Comparison of ENCODE assay signal across 8 mouse cellular contexts in the genomic region with DNA sequence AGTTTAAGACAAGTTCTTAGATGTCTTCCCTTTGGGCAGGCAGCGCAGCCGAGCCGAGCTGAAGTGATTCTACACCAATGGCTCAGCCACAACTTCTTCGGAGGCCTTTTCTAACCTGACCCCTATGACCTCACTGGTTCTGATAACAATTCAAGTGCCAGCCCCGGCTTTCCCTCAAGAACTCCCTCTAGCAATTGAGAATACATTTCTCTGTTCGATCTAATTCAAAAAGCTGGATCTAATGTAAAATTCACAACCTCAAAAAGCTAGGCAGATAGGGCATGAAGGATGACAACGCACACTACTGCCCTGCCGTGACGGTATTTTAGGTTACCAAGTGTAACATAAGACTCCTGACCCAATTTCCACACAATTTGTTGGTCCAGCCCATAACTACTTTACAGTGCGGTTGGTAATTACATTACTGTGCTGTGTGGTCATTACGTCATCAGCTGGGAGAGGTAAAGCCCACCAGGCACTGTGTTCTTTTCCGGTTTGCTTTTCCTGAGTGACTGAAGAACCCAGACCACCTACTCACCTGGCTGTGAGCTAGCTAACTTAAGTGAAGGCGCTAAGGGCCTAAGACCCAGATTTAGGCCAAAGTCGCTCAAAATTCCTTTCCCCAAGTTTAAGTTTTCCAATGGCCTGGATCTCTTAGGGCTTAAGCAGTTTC. TPM values are rescaled to one million over a fixed set of nuclear protein-coding genes. Genes with fewer than 3 reads are reported as not detected.
DNase-seq lines count a peak whose midpoint lies in the region; ATAC-seq and TF ChIP-seq lines count a peak whose summit lies in the region.

No protein-coding gene starts in this region.

- ATAC-seq in heart, embryonic 12.5 days (ENCODE audit: insufficient number of reproducible peaks, low FRiP score) = no peak
- ATAC-seq in hindbrain, postnatal 0 days = no peak
- no peak for ATAC-seq in neural tube, embryonic 11.5 days (ENCODE audit: insufficient read depth, low FRiP score, low TSS enrichment)

- intact Hi-C loops in left cerebral cortex, postnatal 14 days (cut with DNase I) = no loop called here

- no peak for DNase-seq in heart, adult 9 months (ENCODE audit: low spot score in 2 of 2)
- no peak for DNase-seq in embryonic facial prominence, embryonic 10.5 days (ENCODE audit: low spot score)
- DNase-seq in hindbrain, postnatal 0 days (ENCODE audit: low spot score) = no peak
- no peak for DNase-seq in neural tube, embryonic 11.5 days (ENCODE audit: low spot score)
- no peak for DNase-seq in urinary bladder, postnatal 4 days (ENCODE audit: low spot score in 2 of 2)
- no peak for DNase-seq in left cerebral cortex, postnatal 14 days (ENCODE audit: low spot score in 2 of 2)
- no peak for DNase-seq in spleen, postnatal 14 days (ENCODE audit: low spot score in 2 of 2)

- H3K4me3 ChIP-seq in heart, embryonic 12.5 days = peak overlapping the region; percentile 89
- H3K4me3 ChIP-seq in embryonic facial prominence, embryonic 10.5 days = peak overlapping the region; percentile 91
- peak overlapping the region; percentile 63 for H3K4me3 ChIP-seq in hindbrain, postnatal 0 days (ENCODE audit: low read length)
- H3K4me3 ChIP-seq in neural tube, embryonic 11.5 days (ENCODE audit: low read depth, low read length) = peak overlapping the region; percentile 84

- WGBS in heart, embryonic 12.5 days = 18% methylated on average over 14 of the region's 14 CpGs
- 44% methylated on average over 14 of the region's 14 CpGs for WGBS in embryonic facial prominence, embryonic 10.5 days
- 41% methylated on average over 14 of the region's 14 CpGs for WGBS in hindbrain, postnatal 0 days
- 42% methylated on average over 14 of the region's 14 CpGs for WGBS in neural tube, embryonic 11.5 days

- peaks cover 22% of the 10 kb centered on the region for H3K36me3 ChIP-seq in heart, embryonic 12.5 days
- H3K36me3 ChIP-seq in embryonic facial prominence, embryonic 10.5 days (replicated peaks) = peaks cover 27% of the 10 kb centered on the region
- H3K36me3 ChIP-seq in hindbrain, postnatal 0 days (ENCODE audit: insufficient read depth, low read length) = no peaks in the 10 kb centered on the region
- no peaks in the 10 kb centered on the region for H3K36me3 ChIP-seq in neural tube, embryonic 11.5 days (ENCODE audit: control insufficient read depth, insufficient read depth, low read length)

- no peaks in the 10 kb centered on the region for H3K9me3 ChIP-seq in heart, embryonic 12.5 days (replicated peaks)
- no peaks in the 10 kb centered on the region for H3K9me3 ChIP-seq in embryonic facial prominence, embryonic 10.5 days
- no peaks in the 10 kb centered on the region for H3K9me3 ChIP-seq in hindbrain, postnatal 0 days (ENCODE audit: low read length)
- H3K9me3 ChIP-seq in neural tube, embryonic 11.5 days (ENCODE audit: control insufficient read depth, low read length) = no peaks in the 10 kb centered on the region

- no peak overlapping the region for H3K27ac ChIP-seq in heart, embryonic 12.5 days (ENCODE audit: poor library complexity, severe bottlenecking)
- peak overlapping the region; percentile 93; the same call in 1 of the 2 replicates for H3K27ac ChIP-seq in embryonic facial prominence, embryonic 10.5 days (replicated peaks)
- H3K27ac ChIP-seq in hindbrain, postnatal 0 days = no peak overlapping the region
- no peak overlapping the region for H3K27ac ChIP-seq in neural tube, embryonic 11.5 days (ENCODE audit: low read depth, low read length)

- no peak for TF ChIP-seq CTCF in hindbrain, postnatal 0 days (IDR thresholded peaks at IDR 0.05; ENCODE audit: low read depth)

- peak overlapping the region; percentile 86 for H3K9ac ChIP-seq in heart, embryonic 12.5 days
- peak overlapping the region; percentile 53; the same call in 1 of the 2 replicates for H3K9ac ChIP-seq in hindbrain, postnatal 0 days (replicated peaks; ENCODE audit: low read length)
- H3K9ac ChIP-seq in neural tube, embryonic 11.5 days (ENCODE audit: low read length) = peak overlapping the region; percentile 78

- peaks cover 25% of the 10 kb centered on the region for H3K4me1 ChIP-seq in heart, embryonic 12.5 days (replicated peaks)
- H3K4me1 ChIP-seq in embryonic facial prominence, embryonic 10.5 days = peaks cover 31% of the 10 kb centered on the region
- H3K4me1 ChIP-seq in hindbrain, postnatal 0 days (ENCODE audit: insufficient read depth, low read length) = 0 out of 2 replicates have a peak, but pooled peaks cover 2% of the 10 kb centered on the region
- H3K4me1 ChIP-seq in neural tube, embryonic 11.5 days (ENCODE audit: control insufficient read depth, insufficient read depth, low read length) = peaks cover 6% of the 10 kb centered on the region; the same call in 1 of the 2 replicates

- no peaks in the 10 kb centered on the region for H3K27me3 ChIP-seq in heart, embryonic 12.5 days (replicated peaks)
- no peaks in the 10 kb centered on the region for H3K27me3 ChIP-seq in embryonic facial prominence, embryonic 10.5 days (replicated peaks; ENCODE audit: low read depth, poor library complexity, severe bottlenecking)
- H3K27me3 ChIP-seq in hindbrain, postnatal 0 days (ENCODE audit: insufficient read depth, low read length) = no peaks in the 10 kb centered on the region
- no peaks in the 10 kb centered on the region for H3K27me3 ChIP-seq in neural tube, embryonic 11.5 days (ENCODE audit: control insufficient read depth, insufficient read depth, low read length)

- H3K4me2 ChIP-seq in heart, embryonic 12.5 days = peak overlapping the region; percentile 88
- peak overlapping the region; percentile 97 for H3K4me2 ChIP-seq in hindbrain, postnatal 0 days (ENCODE audit: low read depth, low read length)
- peak overlapping the region; percentile 85 for H3K4me2 ChIP-seq in neural tube, embryonic 11.5 days (ENCODE audit: low read depth)

RNA-seq across cellular contexts. Expression of a gene that starts 1.7 kb away (rescaled TPM):
- polyA plus RNA-seq in heart, embryonic 12.5 days (2016; fragmentation: Nextera tagmentation; extraction: Ambion mirVana) = 15.3 and 17.6 TPM in 2 replicates
- polyA plus RNA-seq in embryonic facial prominence, embryonic 10.5 days (2016; fragmentation: Nextera tagmentation; extraction: Ambion mirVana) = 10.5 and 11.9 TPM in 2 replicates
- total RNA-seq in hindbrain, postnatal 0 days (2014; rRNA removed) = 33.1 and 34.1 TPM in 2 replicates
- polyA plus RNA-seq in hindbrain, postnatal 0 days (2015; fragmentation: Nextera tagmentation; extraction: Ambion mirVana) = 10.3 and 11.1 TPM in 2 replicates
- 11.9 and 12.5 TPM in 2 replicates for polyA plus RNA-seq in neural tube, embryonic 11.5 days (2014; fragmentation: Nextera tagmentation; extraction: Ambion mirVana)
- 10 to 100 TPM; 20.6 to 20.7 TPM for total RNA-seq in left cerebral cortex, postnatal 14 days (2021)
